Mouse (Mus musculus): ENCODE data around the gene Lrpprc.

Lrpprc gene

GRCm38 (mm10) chr17:84665053-84665452 lies 125.5 kb downstream of the Lrpprc start:
- no peak for DNase-seq

GRCm38 (mm10) chr17:84658951-84659350 lies 131.6 kb downstream of the Lrpprc start:
- no peak for DNase-seq

GRCm38 (mm10) chr17:84658195-84658594 lies 132.4 kb downstream of the Lrpprc start:
- DNase-seq, result no peak

GRCm38 (mm10) chr17:84657782-84658181 lies 132.8 kb downstream of the Lrpprc start:
- no peak for DNase-seq

GRCm38 (mm10) chr17:84657422-84657732 lies 133.2 kb downstream of the Lrpprc start:
- DNase-seq, result no peak

GRCm38 (mm10) chr17:84656653-84657421 lies 133.8 kb downstream of the Lrpprc start:
- DNase-seq, result no peak

- DNase-seq, result no peak
These were observed 134.4 kb downstream of the Lrpprc start for GRCm38 (mm10) chr17:84656205-84656604.
